Mouse (Mus musculus) midbrain, embryonic 11.5 days (tissue): ENCODE data around the gene Alppl2. TPM values are rescaled to one million over a fixed set of nuclear protein-coding genes. Genes with fewer than 3 reads are reported as not detected.

Source experiments
- ATAC-seq: fragments of 200-750 bp; cut with Nextera tagmentation; 2 replicates; pipeline ENCODE4 v1.8.0; 2017; ENCODE audit warnings: moderate TSS enrichment, moderate library complexity; ENCODE audit not compliant: low FRiP score
- DNase-seq: peaks from one replicate; pipeline ENCODE4 v3.0.0; 2015; ENCODE audit warnings: low spot score; ENCODE audit errors: missing footprints
- H3K27ac ChIP-seq: fragments of 300-500 bp; sonication (generic); 2 replicates; pipeline ENCODE4 v1.5.1; 2014; ENCODE audit warnings: low read depth, low read length
- H3K27me3 ChIP-seq: fragments of 300-500 bp; sonication (generic); 2 replicates; pipeline ENCODE4 v1.6.1; 2014; ENCODE audit warnings: mild to moderate bottlenecking, low read length, moderate library complexity, mixed read lengths; ENCODE audit not compliant: control insufficient read depth, insufficient read depth
- H3K36me3 ChIP-seq: fragments of 300-500 bp; sonication (generic); 2 replicates; pipeline ENCODE4 v1.6.1; 2014; ENCODE audit warnings: mild to moderate bottlenecking, low read length, moderate library complexity, mixed read lengths; ENCODE audit not compliant: control insufficient read depth, insufficient read depth
- H3K4me1 ChIP-seq: fragments of 300-500 bp; sonication (generic); 2 replicates; pipeline ENCODE4 v1.6.1; 2014; ENCODE audit warnings: low read length; ENCODE audit not compliant: control insufficient read depth, insufficient read depth
- H3K4me2 ChIP-seq: fragments of 300-500 bp; sonication (generic); 2 replicates; pipeline ENCODE4 v1.6.1; 2014; ENCODE audit warnings: mild to moderate bottlenecking, moderate library complexity
- H3K4me3 ChIP-seq: fragments of 300-500 bp; sonication (generic); 2 replicates; pipeline ENCODE4 v1.5.1; 2014; ENCODE audit warnings: low read depth, low read length
- H3K9ac ChIP-seq: fragments of 300-500 bp; sonication (generic); 2 replicates; pipeline ENCODE4 v1.6.1; 2014; ENCODE audit warnings: low read length
- H3K9me3 ChIP-seq: fragments of 300-500 bp; sonication (generic); 2 replicates; pipeline ENCODE4 v1.6.1; 2016; ENCODE audit warnings: low read length; ENCODE audit not compliant: control insufficient read depth
- WGBS: fragments of 180-500 bp; shearing (Covaris S2); extraction: QIAGEN DNeasy Blood & Tissue Kit; methylation state at CpG from one replicate; pipeline ENCODE4 v1.1.7; 2014; 5-methylcytosine and 5-hydroxymethylcytosine counted together
- polyA plus RNA-seq: library from polyadenylated mRNA; unstranded; fragments of >200 nt; fragmentation: Nextera tagmentation; extraction: Ambion mirVana; gene quantifications from 2 replicates; pipeline ENCODE4 v1.2.1, GENCODE M21; 2014

Gene Alppl2
- polyA plus RNA-seq: not detected in 2 replicates

- Histone ChIP-seq H3K9me3 (no peaks in the 10 kb centered on the region), H3K9ac (no peak within 1 kb of the TSS), H3K27me3 (no peaks in the 10 kb centered on the region), H3K4me2 (no peak within 1 kb of the TSS), H3K27ac (no peak within 1 kb of the TSS), H3K4me1 (no peaks in the 10 kb centered on the region), H3K36me3 (no peaks in the 10 kb centered on the region), H3K4me3 (no peak within 1 kb of the TSS)
- ATAC-seq (no peak), DNase-seq (no peak)
- WGBS: 88% methylated on average over 4 of the region's 4 CpGs
These were observed at the start of gene Alppl2 for GRCm38 (mm10) chr1:87089828-87090227. Gene Alppl2, minus strand, starts transcription at chr1:87089928.

- no peak for DNase-seq
- Histone ChIP-seq H3K36me3 (no peaks in the 10 kb centered on the region), H3K4me3 (no peak overlapping the region), H3K4me2 (no peak overlapping the region), H3K9me3 (no peaks in the 10 kb centered on the region), H3K27me3 (peaks cover 19% of the 10 kb centered on the region), H3K27ac (no peak overlapping the region), H3K4me1 (no peaks in the 10 kb centered on the region), H3K9ac (no peak overlapping the region)
- 94% methylated on average over 4 of the region's 4 CpGs for WGBS
- ATAC-seq: no peak
These were observed 42.1 kb upstream of the Alppl2 start for GRCm38 (mm10) chr1:87131803-87132202.

- no peaks in the 10 kb centered on the region for H3K9me3 ChIP-seq
- no peaks in the 10 kb centered on the region for H3K36me3 ChIP-seq
- H3K4me1 ChIP-seq: no peaks in the 10 kb centered on the region
- no peak for DNase-seq
- WGBS: 5% methylated on average over 43 of the region's 43 CpGs
- H3K27ac ChIP-seq: no peak overlapping the region
- H3K4me2 ChIP-seq: peak overlapping the region; percentile 31; the same call in 1 of the 2 replicates
- no peak overlapping the region for H3K4me3 ChIP-seq
- H3K27me3 ChIP-seq: peaks cover 19% of the 10 kb centered on the region
- ATAC-seq: 0 out of 2 replicates have a peak, but pooled peaks have one; percentile 11
- no peak overlapping the region for H3K9ac ChIP-seq
These were observed 37.7 kb upstream of the Alppl2 start for GRCm38 (mm10) chr1:87127206-87128030.

DNA sequence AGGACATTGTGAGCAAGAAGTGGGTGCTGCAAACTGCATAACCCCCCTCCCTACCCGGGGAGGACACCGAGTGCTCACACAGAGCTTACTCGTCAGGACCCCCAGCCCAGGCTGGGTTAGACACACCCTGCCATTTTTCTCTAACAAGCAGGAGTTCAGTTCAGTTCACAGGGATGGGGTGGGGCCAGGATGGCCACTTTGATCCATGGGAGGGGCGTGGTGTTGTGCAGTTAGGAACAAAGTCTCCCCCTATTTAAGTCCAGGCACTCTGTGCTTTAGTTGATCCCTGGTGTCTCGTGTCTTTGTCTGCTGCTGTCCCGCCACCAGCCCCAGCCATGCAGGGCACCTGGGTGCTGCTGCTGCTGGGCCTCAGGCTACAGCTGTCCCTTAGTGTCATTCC, 34.9 kb upstream of the Alppl2 start, which contains the start of gene Akp3:
Akp3 (plus strand) TSS at position 301 of the 400 bp plus-strand sequence.
- no peaks in the 10 kb centered on the region for H3K4me1 ChIP-seq
- no peak within 1 kb of the TSS for H3K27ac ChIP-seq
- 74% methylated on average over 6 of the region's 6 CpGs for WGBS
- H3K4me2 ChIP-seq: no peak within 1 kb of the TSS
- no peak within 1 kb of the TSS for H3K4me3 ChIP-seq
- DNase-seq (no peak), ATAC-seq (no peak)
- peaks cover 19% of the 10 kb centered on the region for H3K27me3 ChIP-seq
- no peaks in the 10 kb centered on the region for H3K9me3 ChIP-seq
- no peaks in the 10 kb centered on the region for H3K36me3 ChIP-seq
- no peak within 1 kb of the TSS for H3K9ac ChIP-seq

DNA sequence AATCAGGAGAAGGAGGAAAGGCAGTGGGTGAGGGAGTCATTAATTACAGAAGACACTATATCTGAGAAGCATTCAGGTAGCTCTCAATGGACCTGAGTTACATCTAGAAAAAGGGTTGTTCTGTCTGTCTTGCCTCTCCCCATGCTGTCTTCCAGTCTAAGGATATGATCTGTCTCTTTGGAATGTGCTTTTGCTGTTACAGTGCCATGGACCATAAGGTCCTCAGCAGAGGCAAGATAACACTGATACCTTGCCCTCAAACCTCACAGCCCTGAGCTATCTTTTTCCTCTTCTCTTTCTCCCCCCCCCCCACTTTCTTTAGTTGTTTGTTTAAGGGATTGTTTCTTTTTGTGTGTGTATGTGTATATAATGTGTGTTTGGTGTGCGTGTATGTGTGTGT, 25.1 kb upstream of the Alppl2 start:
- Histone ChIP-seq H3K4me3 (no peak overlapping the region), H3K9ac (no peak overlapping the region), H3K4me1 (no peaks in the 10 kb centered on the region), H3K27ac (no peak overlapping the region), H3K4me2 (no peak overlapping the region), H3K36me3 (no peaks in the 10 kb centered on the region), H3K27me3 (no peaks in the 10 kb centered on the region), H3K9me3 (no peaks in the 10 kb centered on the region)
- DNase-seq (no peak), ATAC-seq (no peak)
- WGBS: 81% methylated on average over 1 of the region's 1 CpGs

DNA sequence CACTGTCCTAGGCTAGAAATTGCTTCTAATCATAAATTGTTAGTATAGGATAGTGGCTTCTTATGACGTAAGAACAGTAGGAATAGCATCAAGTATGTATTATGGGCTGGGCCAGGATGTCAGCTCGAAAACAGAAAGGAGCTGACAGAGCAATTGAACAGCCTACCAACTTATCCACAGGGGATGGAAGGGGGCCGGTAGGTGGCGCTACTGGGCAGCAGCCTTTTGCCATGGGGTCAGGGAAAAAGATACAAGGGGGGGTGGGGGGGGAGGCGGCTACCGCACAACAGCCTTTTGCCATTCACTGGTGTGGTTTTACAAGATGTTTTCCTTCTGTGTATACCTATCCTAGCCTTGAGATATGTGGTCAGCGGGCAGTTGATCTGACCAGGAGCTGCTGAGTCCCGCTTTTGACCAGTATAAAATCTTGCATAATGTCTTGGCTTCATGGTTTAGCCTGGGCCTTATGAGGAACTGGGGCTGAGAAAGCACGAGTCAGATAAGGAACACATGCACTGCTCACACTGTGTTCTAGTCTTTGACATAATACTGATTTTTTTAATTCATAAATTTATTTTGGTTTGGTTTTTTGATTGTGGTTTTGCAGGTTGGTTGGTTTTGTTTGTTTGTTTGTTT, 22.1 kb upstream of the Alppl2 start:
- H3K27me3 ChIP-seq: no peaks in the 10 kb centered on the region
- ATAC-seq (no peak), DNase-seq (peak; percentile 89)
- H3K4me3 ChIP-seq: no peak overlapping the region
- 36% methylated on average over 9 of the region's 9 CpGs for WGBS
- no peak overlapping the region for H3K4me2 ChIP-seq
- no peak overlapping the region for H3K27ac ChIP-seq
- no peaks in the 10 kb centered on the region for H3K36me3 ChIP-seq
- H3K9ac ChIP-seq: no peak overlapping the region
- no peaks in the 10 kb centered on the region for H3K4me1 ChIP-seq
- no peaks in the 10 kb centered on the region for H3K9me3 ChIP-seq

DNA sequence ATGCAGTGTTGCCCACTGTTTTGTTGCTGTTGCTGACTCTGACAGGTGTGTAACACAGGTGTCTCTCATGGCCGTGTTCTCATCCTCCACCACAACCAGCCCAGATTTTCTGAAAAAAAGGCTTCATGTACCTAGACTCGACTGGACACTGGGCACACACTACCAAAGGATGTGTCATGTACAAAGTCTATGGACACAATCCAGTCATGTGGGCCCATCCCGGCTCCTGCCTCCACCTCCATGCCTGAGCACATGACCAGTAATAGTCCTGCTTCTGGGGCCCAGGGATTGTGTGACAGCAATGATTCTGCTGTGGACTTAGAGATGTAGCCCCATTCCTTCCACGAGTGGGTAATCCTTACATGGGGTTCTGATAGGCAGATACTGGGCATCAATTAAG, 18.8 kb upstream of the Alppl2 start:
- 82% methylated on average over 4 of the region's 4 CpGs for WGBS
- H3K27ac ChIP-seq: no peak overlapping the region
- H3K4me3 ChIP-seq: no peak overlapping the region
- no peaks in the 10 kb centered on the region for H3K27me3 ChIP-seq
- H3K4me2 ChIP-seq: no peak overlapping the region
- ATAC-seq (no peak), DNase-seq (peak; percentile 31)
- H3K9me3 ChIP-seq: no peaks in the 10 kb centered on the region
- H3K36me3 ChIP-seq: no peaks in the 10 kb centered on the region
- no peak overlapping the region for H3K9ac ChIP-seq
- no peaks in the 10 kb centered on the region for H3K4me1 ChIP-seq

DNA sequence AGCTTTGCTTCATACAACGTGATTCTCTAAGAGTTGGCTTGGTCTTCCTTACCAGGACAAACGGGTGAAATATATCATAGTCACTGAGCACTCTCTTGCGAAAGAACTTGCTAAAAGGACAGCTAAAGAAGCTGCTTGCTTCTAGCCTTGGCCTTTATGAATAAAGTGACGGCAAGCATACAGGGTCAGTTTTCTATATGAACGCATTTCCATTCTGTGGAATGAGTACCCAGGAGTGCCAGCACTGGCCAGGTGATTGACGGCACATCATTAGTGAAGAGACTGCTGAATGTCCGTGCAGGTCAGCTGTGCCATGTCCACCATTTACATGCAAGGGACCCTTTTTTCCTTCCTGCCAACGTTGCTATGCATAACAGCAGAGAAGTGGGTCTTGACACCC, 16.8 kb upstream of the Alppl2 start:
- H3K27me3 ChIP-seq: no peaks in the 10 kb centered on the region
- H3K9ac ChIP-seq: no peak overlapping the region
- H3K4me1 ChIP-seq: no peaks in the 10 kb centered on the region
- H3K4me2 ChIP-seq: no peak overlapping the region
- H3K4me3 ChIP-seq: no peak overlapping the region
- H3K36me3 ChIP-seq: no peaks in the 10 kb centered on the region
- no peak for ATAC-seq
- H3K9me3 ChIP-seq: no peaks in the 10 kb centered on the region
- no peak overlapping the region for H3K27ac ChIP-seq
- WGBS: 84% methylated on average over 8 of the region's 8 CpGs
- no peak for DNase-seq

GRCm38 (mm10) chr1:87103936-87104335, 14.2 kb upstream of the Alppl2 start:
- Histone ChIP-seq H3K9ac (no peak overlapping the region), H3K4me1 (no peaks in the 10 kb centered on the region), H3K27ac (no peak overlapping the region), H3K9me3 (no peaks in the 10 kb centered on the region), H3K4me2 (no peak overlapping the region), H3K4me3 (no peak overlapping the region), H3K36me3 (no peaks in the 10 kb centered on the region), H3K27me3 (0 out of 2 replicates have a peak, but pooled peaks cover 2% of the 10 kb centered on the region)
- ATAC-seq (no peak), DNase-seq (peak; percentile 59)
- 92% methylated on average over 1 of the region's 1 CpGs for WGBS
